Mouse (Mus musculus): ENCODE data around the gene Gm14137.

The Gm14137 gene

DNA sequence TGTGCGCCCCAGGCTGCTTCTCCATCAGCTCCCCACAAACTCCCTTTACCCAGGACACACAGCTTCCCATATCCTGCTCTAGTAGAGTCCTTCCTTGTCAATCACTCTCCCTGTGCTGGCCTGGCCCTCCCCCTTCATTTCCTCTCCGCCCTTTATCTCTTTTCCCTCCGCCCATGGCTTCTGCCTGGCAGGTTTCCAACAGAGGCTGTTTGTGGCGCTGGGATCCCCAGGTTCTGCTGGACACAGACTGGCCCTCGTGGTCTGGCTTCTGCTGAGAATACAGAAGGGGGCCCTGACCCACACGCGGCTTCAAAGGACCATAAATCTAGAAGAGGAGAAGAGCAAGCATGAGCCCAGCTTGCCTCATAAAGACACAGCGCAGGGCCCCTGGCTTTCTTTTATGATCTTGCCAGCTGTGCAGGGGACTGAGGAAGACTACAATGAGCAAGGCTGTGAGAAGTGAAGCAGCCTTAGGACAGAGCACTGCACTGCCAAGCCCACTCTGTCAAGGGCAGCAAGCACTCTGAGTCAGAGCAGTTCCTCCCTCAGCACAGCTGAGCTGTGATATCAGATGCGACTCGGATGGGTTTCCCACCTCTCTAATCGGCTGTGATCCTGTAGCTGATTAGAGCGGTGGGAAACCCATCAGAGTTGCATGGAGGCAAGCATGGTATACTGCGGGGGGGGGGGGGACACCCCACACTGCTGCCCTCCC, 1.3 kb upstream of the Gm14137 start:
- peak in 1 of 2 experiments; percentile 14 for DNase-seq (ENCODE audit: low spot score in 2 of 2)

GRCm38 (mm10) chr2:119174866-119175265, 557 bp downstream of the Gm14137 start:
- no peak for DNase-seq (ENCODE audit: low spot score in 2 of 2)

- no peak for DNase-seq (ENCODE audit: low spot score in 2 of 2)
These were observed 1.3 kb downstream of the Gm14137 start for GRCm38 (mm10) chr2:119175614-119176013.

DNA sequence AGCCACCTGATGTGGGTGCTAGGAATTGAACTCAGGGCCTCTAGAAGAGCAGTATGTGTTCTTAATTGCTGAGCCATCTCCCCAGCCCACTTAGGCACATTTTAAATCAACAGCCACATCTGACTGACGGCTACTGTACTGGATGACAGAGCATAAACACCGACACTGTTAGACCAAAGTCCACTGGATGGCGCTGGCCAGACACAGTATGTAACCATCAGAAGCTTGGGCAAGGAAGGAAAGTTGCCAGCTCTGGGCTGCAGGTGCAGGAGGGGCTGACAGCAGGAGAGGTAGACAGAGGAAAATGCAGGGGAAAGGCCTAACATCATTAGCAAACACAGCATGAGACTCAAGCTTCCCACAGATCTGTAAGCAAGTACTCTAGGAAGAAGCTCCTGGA, 2.5 kb downstream of the Gm14137 start:
- no peak for DNase-seq (ENCODE audit: low spot score in 2 of 2)

GRCm38 (mm10) chr2:119177384-119177939, 3.2 kb downstream of the Gm14137 start:
- no peak for DNase-seq (ENCODE audit: low spot score in 2 of 2)

DNA sequence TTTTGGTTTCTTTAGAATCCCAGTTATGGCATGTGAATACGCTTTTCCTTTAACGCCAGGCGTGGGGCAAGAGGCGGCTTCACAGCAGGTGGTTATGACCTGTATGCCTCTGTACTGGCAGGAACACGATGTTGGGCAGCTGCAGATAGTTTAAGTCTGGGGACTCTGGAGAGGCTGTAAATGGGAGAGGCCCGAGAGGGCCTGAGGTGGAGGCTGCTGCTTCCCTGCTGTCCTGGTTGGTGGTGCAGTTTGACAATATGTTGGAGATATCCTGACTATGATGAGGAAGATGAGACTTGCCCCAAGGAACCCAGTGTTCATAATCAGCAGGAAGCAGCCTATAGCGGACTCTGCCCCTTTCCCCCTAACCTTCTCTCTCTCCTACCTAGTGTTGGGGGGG, 8.6 kb downstream of the Gm14137 start:
- DNase-seq (ENCODE audit: low spot score in 2 of 2), result no peak

GRCm38 (mm10) chr2:119189029-119189710, 14.9 kb downstream of the Gm14137 start:
- DNase-seq (ENCODE audit: low spot score in 2 of 2), result peak; percentile 49 to 80

GRCm38 (mm10) chr2:119190969-119191368, 16.7 kb downstream of the Gm14137 start:
- DNase-seq (ENCODE audit: low spot score in 2 of 2), result no peak

- no peak for DNase-seq (ENCODE audit: low spot score in 2 of 2)
These were observed 19.8 kb downstream of the Gm14137 start for GRCm38 (mm10) chr2:119194140-119194539.

DNA sequence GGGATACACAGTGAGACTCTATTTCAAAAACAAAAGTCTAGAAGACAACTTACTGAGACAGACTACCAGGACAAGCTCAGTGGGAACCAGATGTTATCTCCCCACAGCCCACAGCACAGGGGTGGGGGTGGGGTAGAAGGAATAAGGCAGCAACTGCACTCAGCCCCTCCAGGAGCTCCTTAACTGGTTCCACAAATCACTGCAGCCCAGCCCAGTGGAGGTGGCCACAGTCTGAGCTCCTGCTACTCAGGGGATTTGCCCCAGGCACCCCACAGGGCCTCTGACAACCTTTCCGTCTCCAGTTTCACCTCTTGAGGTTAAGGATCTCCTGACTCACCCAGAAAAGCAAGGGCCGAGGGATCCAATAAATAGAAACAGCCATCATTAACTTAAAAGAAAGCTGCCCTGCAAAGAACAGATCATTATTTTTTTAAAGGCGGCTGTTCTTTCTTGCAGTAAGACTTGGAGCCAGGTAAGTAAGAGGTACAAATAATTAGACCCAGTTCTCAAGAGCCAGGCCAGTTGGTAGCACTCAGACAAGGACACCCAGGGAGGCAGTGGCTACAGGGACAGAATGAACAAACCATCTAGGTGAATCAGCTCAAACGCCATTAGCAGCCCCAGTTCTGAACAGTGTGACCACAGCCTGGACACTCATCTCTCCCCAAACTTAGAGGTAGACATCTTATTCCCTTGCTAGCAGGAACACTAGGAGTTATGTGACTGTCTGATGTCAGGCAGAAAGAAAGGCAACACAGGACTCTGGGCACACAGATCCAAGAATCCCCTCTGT, 22.2 kb downstream of the Gm14137 start:
- DNase-seq (ENCODE audit: low spot score in 2 of 2), result no peak

DNA sequence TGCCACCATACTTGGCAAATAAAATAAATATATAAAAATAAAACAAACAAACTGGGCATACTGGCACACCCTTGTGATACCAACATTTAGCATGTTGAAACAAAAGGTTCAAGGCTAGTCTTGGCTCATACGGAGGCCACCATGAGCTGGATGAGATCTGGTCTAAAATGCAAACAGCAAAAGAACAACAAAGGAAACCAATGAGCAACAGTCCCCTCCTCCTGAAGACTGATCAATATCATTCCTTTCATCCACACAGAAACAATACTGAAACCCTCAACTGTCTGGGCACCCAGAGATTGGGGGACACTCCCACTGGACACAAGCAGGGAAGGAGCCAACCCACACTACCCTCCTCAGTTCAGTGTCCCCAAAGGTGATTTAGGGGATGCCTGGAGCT, 23.2 kb downstream of the Gm14137 start:
- no peak for DNase-seq (ENCODE audit: low spot score in 2 of 2)

DNA sequence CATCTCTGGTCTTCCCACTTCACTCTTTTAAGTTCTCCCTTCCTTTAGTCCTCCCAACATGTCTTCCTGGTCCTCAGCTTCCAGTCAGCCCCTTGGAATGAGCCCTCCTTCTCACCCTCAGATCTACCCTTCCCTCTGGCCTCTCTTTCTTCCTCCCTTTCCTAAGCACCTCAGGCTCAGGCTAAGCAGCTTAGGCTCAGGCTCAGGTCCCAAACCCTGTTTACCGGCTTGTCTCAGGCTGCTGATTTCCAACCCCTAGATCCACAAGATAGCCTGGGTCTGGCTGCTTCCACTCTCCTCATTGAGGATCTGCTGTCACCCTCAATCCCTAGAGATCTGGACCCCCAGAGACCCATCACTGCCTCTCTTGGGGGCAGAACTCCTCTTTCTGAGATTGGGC, 23.7 kb downstream of the Gm14137 start:
- DNase-seq (ENCODE audit: low spot score in 2 of 2), result no peak

GRCm38 (mm10) chr2:119198934-119199333, 24.6 kb downstream of the Gm14137 start:
- no peak for DNase-seq (ENCODE audit: low spot score in 2 of 2)

DNA sequence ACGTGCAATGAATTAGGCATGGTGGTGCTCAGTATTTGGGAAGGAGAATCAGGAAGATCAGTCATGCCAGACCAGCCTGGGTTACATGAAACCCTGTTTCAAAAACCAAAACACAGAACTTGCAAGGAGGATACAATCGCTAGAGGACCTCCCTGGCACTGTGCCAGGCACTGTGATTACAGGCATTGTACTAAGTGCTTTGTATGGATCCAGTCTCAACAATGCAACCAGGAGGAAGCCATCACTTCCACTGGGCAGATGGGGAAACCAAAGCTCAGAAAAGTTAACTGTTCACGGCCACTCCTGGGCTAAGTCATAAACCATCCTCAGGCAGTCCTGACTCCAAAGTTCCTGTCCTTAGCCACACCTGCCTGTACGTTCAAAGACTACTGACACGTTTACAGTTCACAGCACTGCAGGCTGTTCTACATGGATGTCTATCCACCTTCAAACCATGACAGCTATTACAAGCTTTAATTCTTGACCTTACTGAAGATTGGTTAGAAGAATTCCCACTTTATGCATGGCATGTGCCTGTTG, 28.7 kb downstream of the Gm14137 start:
- DNase-seq (ENCODE audit: low spot score in 2 of 2), result no peak

DNA sequence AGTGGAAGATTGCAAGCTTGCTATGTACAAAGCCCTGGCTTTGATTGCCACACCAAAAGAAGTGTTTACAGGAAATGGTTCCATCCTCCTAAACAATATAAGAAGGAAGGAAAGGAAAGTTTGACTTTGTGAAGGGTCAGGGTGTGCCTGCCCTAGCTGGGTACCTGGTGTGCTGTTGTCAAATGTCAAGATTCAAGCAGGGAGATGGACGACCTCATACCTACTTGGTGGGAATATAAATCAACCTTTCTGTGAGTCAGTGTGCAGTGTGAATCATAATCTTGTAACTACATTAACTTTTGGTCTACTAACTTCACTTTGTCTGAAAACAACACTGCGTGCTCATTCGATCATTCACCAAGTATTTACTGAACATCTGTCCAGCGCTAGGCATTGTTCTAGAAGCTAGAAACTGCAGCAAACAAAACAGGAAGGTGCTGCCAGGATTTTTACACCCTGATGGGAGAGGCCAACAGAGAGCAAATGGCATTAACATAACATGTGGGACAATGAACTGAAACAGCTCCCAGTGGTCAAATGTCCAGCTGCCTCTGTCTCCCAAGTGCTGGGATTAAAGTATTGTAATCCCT, 29.7 kb downstream of the Gm14137 start:
- no peak for DNase-seq (ENCODE audit: low spot score in 2 of 2)

GRCm38 (mm10) chr2:119207961-119208343, 33.6 kb downstream of the Gm14137 start:
- DNase-seq (ENCODE audit: low spot score in 2 of 2), result no peak

DNA sequence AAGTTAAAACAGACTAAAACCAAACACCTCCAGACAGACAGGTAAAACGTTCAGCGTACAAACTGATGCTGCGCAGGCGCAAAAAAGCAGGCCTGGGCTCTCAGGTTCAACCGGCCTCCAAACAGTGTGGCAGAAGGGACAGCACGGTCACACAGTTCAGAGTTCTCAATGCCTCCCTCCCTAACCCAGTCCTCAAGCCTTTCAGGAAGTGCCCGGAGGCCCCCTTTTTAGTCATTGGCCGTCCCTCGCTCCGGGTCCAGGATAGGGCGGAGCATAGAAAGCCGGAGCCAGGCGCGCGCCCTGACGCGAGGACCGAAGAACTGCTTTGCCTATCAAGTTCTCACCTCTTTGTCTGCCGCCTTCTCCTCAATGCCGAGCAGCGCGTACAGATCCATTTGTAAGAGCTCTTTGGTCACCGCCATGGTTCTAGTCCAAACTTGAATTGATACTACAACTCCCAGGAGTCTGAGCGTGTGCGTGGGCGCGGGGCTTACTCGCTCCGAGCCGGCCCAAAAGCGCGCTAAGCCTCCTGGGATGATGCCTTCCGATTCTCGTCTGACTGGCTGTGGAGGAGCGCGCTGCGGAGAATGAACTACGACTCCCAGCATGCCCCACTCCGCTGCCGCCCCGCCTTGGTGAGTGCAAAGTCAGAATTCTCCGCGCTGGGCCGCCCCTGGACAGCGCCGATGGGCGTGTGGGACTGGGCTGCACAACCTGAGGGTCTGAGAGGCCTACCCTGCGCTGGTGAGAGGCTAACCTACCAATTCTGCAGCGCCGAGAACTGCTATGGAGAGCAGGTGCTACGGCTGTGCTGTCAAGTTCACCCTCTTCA, 34.3 kb downstream of the Gm14137 start, which contains the start of the genes Zfyve19 and Dnajc17:
Gene Zfyve19, plus strand, starts transcription at position 274 of the 832 bp plus-strand sequence.
Gene Dnajc17, minus strand, starts transcription at position 452 of the 832 bp plus-strand sequence.
- DNase-seq (ENCODE audit: low spot score in 2 of 2), result peak; percentile 95 to 97

DNA sequence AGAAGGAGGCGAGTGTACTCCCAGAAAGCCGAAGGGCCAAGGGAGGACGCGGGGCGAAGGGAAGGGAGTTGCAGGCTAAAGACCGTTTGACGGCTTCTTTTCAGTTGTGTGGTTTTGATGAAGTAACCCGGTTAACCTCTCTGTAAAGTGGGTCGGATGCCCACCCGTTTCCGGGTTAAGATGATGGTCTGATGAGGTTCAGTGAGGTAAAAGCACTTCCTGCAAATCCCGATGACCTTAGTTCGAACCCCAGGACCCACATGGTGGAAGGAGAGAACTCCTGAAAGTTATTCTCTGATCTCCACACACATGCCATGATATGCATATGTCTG, 34.8 kb downstream of the Gm14137 start:
- DNase-seq (ENCODE audit: low spot score in 2 of 2), result no peak
